Mouse (Mus musculus) left cerebral cortex, adult 9 months (tissue): Measurements from ENCODE around the gene Senp7.
"Not testable (repeated sequence)": the region's sequence is repeated elsewhere in the genome, so short reads cannot be mapped to it uniquely, and the experiment has no call there.

Experiments used
- DNase-seq, 2 experiments: peaks; one replicate each; pipeline ENCODE4 v3.0.0; 2022; ENCODE audit warnings: low spot score in 2 of 2

Senp7 gene

GRCm38 (mm10) chr16:56137672-56138071, 89.5 kb downstream of the Senp7 start:
- not testable (repeated sequence) for DNase-seq

- no peak for DNase-seq
Observed at GRCm38 (mm10) chr16:56139921-56140320, 91.8 kb downstream of the Senp7 start.

- DNase-seq: no peak
Observed at GRCm38 (mm10) chr16:56144876-56145555, 96.9 kb downstream of the Senp7 start.

GRCm38 (mm10) chr16:56147679-56148078, 99.5 kb downstream of the Senp7 start:
- no peak for DNase-seq

- DNase-seq: no peak
Observed at GRCm38 (mm10) chr16:56163466-56163865, 115.3 kb downstream of the Senp7 start.

GRCm38 (mm10) chr16:56170247-56170646, 122.1 kb downstream of the Senp7 start:
- no peak for DNase-seq

- DNase-seq: peak in 1 of 2 experiments; percentile 17
Observed at GRCm38 (mm10) chr16:56175867-56176581, 127.9 kb downstream of the Senp7 start.

- DNase-seq: no peak
Observed at GRCm38 (mm10) chr16:56186863-56187262, 138.7 kb downstream of the Senp7 start.

GRCm38 (mm10) chr16:56188198-56188597, 140.1 kb downstream of the Senp7 start:
- DNase-seq: peak in 1 of 2 experiments; percentile 21

GRCm38 (mm10) chr16:56204051-56204450, 155.9 kb downstream of the Senp7 start, which contains the start of gene Impg2:
Impg2 (plus strand) TSS chr16:56204313.
- no peak for DNase-seq

GRCm38 (mm10) chr16:56212740-56213139, 164.6 kb downstream of the Senp7 start:
- DNase-seq: no peak

GRCm38 (mm10) chr16:56227686-56228085, 179.5 kb downstream of the Senp7 start:
- no peak for DNase-seq

GRCm38 (mm10) chr16:56229455-56229854, 181.3 kb downstream of the Senp7 start:
- DNase-seq: no peak

GRCm38 (mm10) chr16:56231300-56231699, 183.2 kb downstream of the Senp7 start:
- DNase-seq: peak in 1 of 2 experiments; percentile 20

- DNase-seq: no peak
Observed at GRCm38 (mm10) chr16:56232736-56233135, 184.6 kb downstream of the Senp7 start.
